Mouse (Mus musculus) midbrain, embryonic 13.5 days (tissue): ENCODE measurements around the gene Bcas1. TPM values are rescaled to one million over a fixed set of nuclear protein-coding genes. Genes with fewer than 3 reads are reported as not detected.
A peak's percentile ranks its signal among the peaks of the same experiment; 100 is the strongest.
"Not testable (repeated sequence)": the region's sequence is repeated elsewhere in the genome, so short reads cannot be mapped to it uniquely, and the experiment has no call there.

Experiments used
- ATAC-seq: fragments of 200-750 bp; cut with Nextera tagmentation; 2 replicates; pipeline ENCODE4 v1.8.0; 2017; ENCODE audit warnings: mild to moderate bottlenecking, moderate TSS enrichment, moderate library complexity
- H3K27ac ChIP-seq: fragments of 300-500 bp; sonication (generic); 2 replicates; pipeline ENCODE4 v1.5.1; 2015; ENCODE audit warnings: inconsistent platforms, mild to moderate bottlenecking, moderate library complexity
- H3K27me3 ChIP-seq: fragments of 300-500 bp; sonication (generic); 2 replicates; pipeline ENCODE4 v1.6.1; 2015; ENCODE audit warnings: mild to moderate bottlenecking, inconsistent platforms
- H3K36me3 ChIP-seq: fragments of 300-500 bp; sonication (generic); 2 replicates; pipeline ENCODE4 v1.6.1; 2015; ENCODE audit warnings: mild to moderate bottlenecking, inconsistent platforms
- H3K4me1 ChIP-seq: fragments of 300-500 bp; sonication (generic); replicated peaks from 2 replicates; pipeline ENCODE4 v1.6.1; 2015; ENCODE audit warnings: inconsistent platforms
- H3K4me2 ChIP-seq: fragments of 300-500 bp; sonication (generic); replicated peaks from 2 replicates; pipeline ENCODE4 v1.6.1; 2015; ENCODE audit warnings: moderate library complexity, mild to moderate bottlenecking, inconsistent platforms
- H3K4me3 ChIP-seq: fragments of 300-500 bp; sonication (generic); replicated peaks from 2 replicates; pipeline ENCODE4 v1.5.1; 2015; ENCODE audit warnings: mild to moderate bottlenecking, inconsistent platforms
- H3K9ac ChIP-seq: fragments of 300-500 bp; sonication (generic); replicated peaks from 2 replicates; pipeline ENCODE4 v1.6.1; 2015; ENCODE audit warnings: mild to moderate bottlenecking, inconsistent platforms
- H3K9me3 ChIP-seq: fragments of 300-500 bp; sonication (generic); 2 replicates; pipeline ENCODE4 v1.6.1; 2016; ENCODE audit warnings: mild to moderate bottlenecking, inconsistent platforms
- WGBS: fragments of 180-500 bp; shearing (Covaris S2); methylation state at CpG from one replicate; pipeline ENCODE4 v1.1.7; 2015; 5-methylcytosine and 5-hydroxymethylcytosine counted together
- polyA plus RNA-seq: library from polyadenylated mRNA; unstranded; fragments of >200 nt; fragmentation: Nextera tagmentation; extraction: Ambion mirVana; gene quantifications from 2 replicates; pipeline ENCODE4 v1.2.1, GENCODE M21; 2015

The Bcas1 gene
- polyA plus RNA-seq, 1 experiment from 2014 or later = 9.1 TPM

GRCm38 (mm10) chr2:170453809-170454208 lies 26.2 kb upstream of the Bcas1 start:
- H3K9ac ChIP-seq, ATAC-seq, H3K9me3 ChIP-seq, H3K27ac ChIP-seq, H3K4me3 ChIP-seq, H3K4me1 ChIP-seq, H3K36me3 ChIP-seq, H3K4me2 ChIP-seq: not testable (repeated sequence)
- WGBS = 54% methylated on average over 3 of the region's 4 CpGs
- H3K27me3 ChIP-seq = 0 out of 2 replicates have a peak, but pooled peaks cover 14% of the 10 kb centered on the region

- H3K36me3 ChIP-seq = no peaks in the 10 kb centered on the region
- WGBS = 12% methylated on average over 9 of the region's 9 CpGs
- H3K9me3 ChIP-seq = no peaks in the 10 kb centered on the region
- peak; percentile 58; the same call in 1 of the 2 replicates for ATAC-seq
- no peak overlapping the region for H3K27ac ChIP-seq
- 0 out of 2 replicates have a peak, but pooled peaks cover 14% of the 10 kb centered on the region for H3K27me3 ChIP-seq
- H3K9ac ChIP-seq = no peak overlapping the region
- H3K4me3 ChIP-seq = no peak overlapping the region
- no peaks in the 10 kb centered on the region; the same call in 1 of the 2 replicates for H3K4me1 ChIP-seq
- no peak overlapping the region for H3K4me2 ChIP-seq
Observed at GRCm38 (mm10) chr2:170450933-170451332, 23.3 kb upstream of the Bcas1 start.

GRCm38 (mm10) chr2:170447651-170448050 lies 20.0 kb upstream of the Bcas1 start:
- no peak overlapping the region for H3K4me2 ChIP-seq
- H3K27ac ChIP-seq = no peak overlapping the region
- no peaks in the 10 kb centered on the region for H3K36me3 ChIP-seq
- H3K4me3 ChIP-seq = no peak overlapping the region
- no peaks in the 10 kb centered on the region; the same call in 1 of the 2 replicates for H3K4me1 ChIP-seq
- no peak overlapping the region for H3K9ac ChIP-seq
- ATAC-seq = no peak
- no peaks in the 10 kb centered on the region for H3K9me3 ChIP-seq
- 0 out of 2 replicates have a peak, but pooled peaks cover 9% of the 10 kb centered on the region for H3K27me3 ChIP-seq
- whole genome bisulfite sequencing = 75% methylated on average over 10 of the region's 10 CpGs

GRCm38 (mm10) chr2:170446843-170447383 lies 19.3 kb upstream of the Bcas1 start:
- Histone ChIP-seq H3K36me3 (no peaks in the 10 kb centered on the region), H3K4me2 (no peak overlapping the region), H3K4me3 (no peak overlapping the region), H3K27ac (no peak overlapping the region), H3K9ac (no peak overlapping the region), H3K27me3 (0 out of 2 replicates have a peak, but pooled peaks cover 4% of the 10 kb centered on the region), H3K9me3 (no peaks in the 10 kb centered on the region), H3K4me1 (no peaks in the 10 kb centered on the region; the same call in 1 of the 2 replicates)
- 73% methylated on average over 5 of the region's 5 CpGs for WGBS
- ATAC-seq = no peak

GRCm38 (mm10) chr2:170445861-170446260 lies 18.2 kb upstream of the Bcas1 start:
- no peak overlapping the region for H3K4me3 ChIP-seq
- no peak overlapping the region for H3K9ac ChIP-seq
- no peaks in the 10 kb centered on the region for H3K4me1 ChIP-seq
- no peak overlapping the region for H3K4me2 ChIP-seq
- ATAC-seq = no peak
- H3K9me3 ChIP-seq = no peaks in the 10 kb centered on the region
- WGBS = 90% methylated on average over 5 of the region's 5 CpGs
- H3K27ac ChIP-seq = no peak overlapping the region
- H3K36me3 ChIP-seq = no peaks in the 10 kb centered on the region
- H3K27me3 ChIP-seq = 0 out of 2 replicates have a peak, but pooled peaks cover 4% of the 10 kb centered on the region

GRCm38 (mm10) chr2:170442535-170442934 lies 14.9 kb upstream of the Bcas1 start:
- Histone ChIP-seq H3K4me1 (no peaks in the 10 kb centered on the region), H3K27ac (no peak overlapping the region), H3K4me3 (no peak overlapping the region), H3K4me2 (no peak overlapping the region), H3K36me3 (no peaks in the 10 kb centered on the region), H3K9me3 (no peaks in the 10 kb centered on the region), H3K27me3 (no peaks in the 10 kb centered on the region), H3K9ac (no peak overlapping the region)
- 63% methylated on average over 3 of the region's 3 CpGs for WGBS
- no peak for ATAC-seq

- Histone ChIP-seq H3K27ac (no peak overlapping the region), H3K9ac (no peak overlapping the region), H3K36me3 (no peaks in the 10 kb centered on the region), H3K4me2 (no peak overlapping the region), H3K27me3 (no peaks in the 10 kb centered on the region), H3K4me3 (no peak overlapping the region), H3K4me1 (no peaks in the 10 kb centered on the region), H3K9me3 (no peaks in the 10 kb centered on the region)
- WGBS = 40% methylated on average over 13 of the region's 13 CpGs
- ATAC-seq = no peak
Observed at GRCm38 (mm10) chr2:170438782-170439181, 11.1 kb upstream of the Bcas1 start.

- no peak for ATAC-seq
- no peaks in the 10 kb centered on the region for H3K4me1 ChIP-seq
- no peaks in the 10 kb centered on the region for H3K36me3 ChIP-seq
- no peaks in the 10 kb centered on the region for H3K9me3 ChIP-seq
- no peak overlapping the region for H3K4me3 ChIP-seq
- no peak overlapping the region for H3K9ac ChIP-seq
- no peak overlapping the region for H3K27ac ChIP-seq
- 75% methylated on average over 4 of the region's 4 CpGs for WGBS
- H3K4me2 ChIP-seq = no peak overlapping the region
- H3K27me3 ChIP-seq = no peaks in the 10 kb centered on the region
Observed at GRCm38 (mm10) chr2:170436204-170436603, 8.6 kb upstream of the Bcas1 start.

GRCm38 (mm10) chr2:170432152-170432551 lies 4.5 kb upstream of the Bcas1 start:
- Histone ChIP-seq H3K4me1 (0 out of 2 replicates have a peak, but pooled peaks cover 3% of the 10 kb centered on the region), H3K9me3 (no peaks in the 10 kb centered on the region), H3K4me2 (no peak overlapping the region), H3K27ac (no peak overlapping the region), H3K9ac (no peak overlapping the region), H3K4me3 (no peak overlapping the region), H3K27me3 (no peaks in the 10 kb centered on the region), H3K36me3 (no peaks in the 10 kb centered on the region)
- 53% methylated on average over 6 of the region's 6 CpGs for whole genome bisulfite sequencing
- ATAC-seq = no peak

- Histone ChIP-seq H3K27ac (no peak overlapping the region), H3K9ac (no peak overlapping the region), H3K27me3 (no peaks in the 10 kb centered on the region), H3K4me2 (no peak overlapping the region), H3K4me1 (0 out of 2 replicates have a peak, but pooled peaks cover 3% of the 10 kb centered on the region), H3K9me3 (no peaks in the 10 kb centered on the region), H3K36me3 (no peaks in the 10 kb centered on the region), H3K4me3 (no peak overlapping the region)
- 61% methylated on average over 8 of the region's 8 CpGs for WGBS
- ATAC-seq = peak; percentile 30; the same call in 1 of the 2 replicates
Observed at GRCm38 (mm10) chr2:170428966-170429365, 1.3 kb upstream of the Bcas1 start.

GRCm38 (mm10) chr2:170424131-170424530 lies 3.5 kb downstream of the Bcas1 start:
- no peak overlapping the region for H3K27ac ChIP-seq
- no peaks in the 10 kb centered on the region for H3K27me3 ChIP-seq
- no peak overlapping the region for H3K9ac ChIP-seq
- H3K4me2 ChIP-seq = no peak overlapping the region
- ATAC-seq = no peak
- H3K9me3 ChIP-seq = no peaks in the 10 kb centered on the region
- no peak overlapping the region for H3K4me3 ChIP-seq
- 70% methylated on average over 3 of the region's 3 CpGs for WGBS
- no peaks in the 10 kb centered on the region for H3K36me3 ChIP-seq
- H3K4me1 ChIP-seq = 0 out of 2 replicates have a peak, but pooled peaks cover 3% of the 10 kb centered on the region

- ATAC-seq = no peak
- no peak overlapping the region for H3K4me3 ChIP-seq
- H3K4me2 ChIP-seq = no peak overlapping the region
- WGBS = 50% methylated on average over 4 of the region's 4 CpGs
- H3K9ac ChIP-seq = no peak overlapping the region
- no peaks in the 10 kb centered on the region for H3K4me1 ChIP-seq
- H3K9me3 ChIP-seq = no peaks in the 10 kb centered on the region
- H3K36me3 ChIP-seq = no peaks in the 10 kb centered on the region
- no peaks in the 10 kb centered on the region for H3K27me3 ChIP-seq
- no peak overlapping the region for H3K27ac ChIP-seq
Observed at GRCm38 (mm10) chr2:170421924-170422323, 5.7 kb downstream of the Bcas1 start.

- Histone ChIP-seq H3K36me3 (no peaks in the 10 kb centered on the region), H3K9ac (no peak overlapping the region), H3K4me2 (no peak overlapping the region), H3K9me3 (no peaks in the 10 kb centered on the region), H3K27me3 (no peaks in the 10 kb centered on the region), H3K4me3 (no peak overlapping the region), H3K27ac (no peak overlapping the region), H3K4me1 (no peaks in the 10 kb centered on the region)
- 52% methylated on average over 10 of the region's 10 CpGs for WGBS
- no peak for ATAC-seq
Observed at GRCm38 (mm10) chr2:170418748-170419147, 8.9 kb downstream of the Bcas1 start.
